Mouse (Mus musculus) hindbrain, embryonic 11.5 days (tissue): ENCODE measurements around the gene Sox18. TPM values are rescaled to one million over a fixed set of nuclear protein-coding genes. Genes with fewer than 3 reads are reported as not detected.

Experiments
- ATAC-seq: fragments of 200-750 bp; cut with Nextera tagmentation; 2 replicates; pipeline ENCODE4 v1.8.0; 2017; ENCODE audit warnings: mild to moderate bottlenecking, moderate TSS enrichment, moderate library complexity; ENCODE audit not compliant: low FRiP score
- DNase-seq: peaks from one replicate; pipeline ENCODE4 v3.0.0-alpha.2; 2015; ENCODE audit warnings: low spot score
- H3K27ac ChIP-seq: fragments of 300-500 bp; sonication (generic); 2 replicates; pipeline ENCODE4 v1.5.1; 2014; ENCODE audit warnings: mild to moderate bottlenecking, low read depth, low read length
- H3K27me3 ChIP-seq: fragments of 300-500 bp; sonication (generic); 2 replicates; pipeline ENCODE4 v1.6.1; 2014; ENCODE audit warnings: mild to moderate bottlenecking, low read length, moderate library complexity, mixed read lengths; ENCODE audit not compliant: control insufficient read depth, insufficient read depth
- H3K36me3 ChIP-seq: fragments of 300-500 bp; sonication (generic); 2 replicates; pipeline ENCODE4 v1.6.1; 2014; ENCODE audit warnings: mild to moderate bottlenecking, low read length, moderate library complexity, mixed read lengths; ENCODE audit not compliant: control insufficient read depth, insufficient read depth
- H3K4me1 ChIP-seq: fragments of 300-500 bp; sonication (generic); replicated peaks from 2 replicates; pipeline ENCODE4 v1.6.1; 2014; ENCODE audit warnings: low read length, mixed read lengths; ENCODE audit not compliant: control insufficient read depth, insufficient read depth
- H3K4me2 ChIP-seq: fragments of 300-500 bp; sonication (generic); replicated peaks from 2 replicates; pipeline ENCODE4 v1.6.1; 2014; ENCODE audit warnings: mild to moderate bottlenecking, low read depth, low read length
- H3K4me3 ChIP-seq: fragments of 300-500 bp; sonication (generic); 2 replicates; pipeline ENCODE4 v1.5.1; 2014; ENCODE audit warnings: low read depth, low read length
- H3K9ac ChIP-seq: fragments of 300-500 bp; sonication (generic); 2 replicates; pipeline ENCODE4 v1.6.1; 2014; ENCODE audit warnings: low read depth, low read length
- H3K9me3 ChIP-seq: fragments of 300-500 bp; sonication (generic); 2 replicates; pipeline ENCODE4 v1.6.1; 2016; ENCODE audit warnings: low read length; ENCODE audit not compliant: control insufficient read depth
- WGBS: fragments of 180-500 bp; shearing (Covaris S2); extraction: QIAGEN DNeasy Blood & Tissue Kit; methylation state at CpG from one replicate; pipeline ENCODE4 v1.1.7; 2014; 5-methylcytosine and 5-hydroxymethylcytosine counted together
- polyA plus RNA-seq: library from polyadenylated mRNA; unstranded; fragments of >200 nt; fragmentation: Nextera tagmentation; extraction: Ambion mirVana; gene quantifications from 2 replicates; pipeline ENCODE4 v1.2.1, GENCODE M21; 2014

Sox18 gene
- polyA plus RNA-seq, 1 experiment from 2014 or later, result 17.0 TPM

GRCm38 (mm10) chr2:181677096-181677754, 5.8 kb upstream of the Sox18 start:
- no peaks in the 10 kb centered on the region for H3K9me3 ChIP-seq
- H3K27ac ChIP-seq, result no peak overlapping the region
- peaks cover 7% of the 10 kb centered on the region for H3K4me1 ChIP-seq
- no peak overlapping the region for H3K4me2 ChIP-seq
- DNase-seq (no peak), ATAC-seq (no peak)
- H3K36me3 ChIP-seq, result no peaks in the 10 kb centered on the region
- H3K27me3 ChIP-seq, result peaks cover 6% of the 10 kb centered on the region
- H3K9ac ChIP-seq, result no peak overlapping the region
- 58% methylated on average over 4 of the region's 5 CpGs for WGBS
- H3K4me3 ChIP-seq, result no peak overlapping the region

- peak; percentile 63 for DNase-seq
- no peak for ATAC-seq
- 33% methylated on average over 2 of the region's 2 CpGs for WGBS
These were observed 5.0 kb upstream of the Sox18 start for GRCm38 (mm10) chr2:181676424-181676823.

GRCm38 (mm10) chr2:181675454-181675853, 4.0 kb upstream of the Sox18 start:
- Histone ChIP-seq H3K9me3 (no peaks in the 10 kb centered on the region), H3K36me3 (no peaks in the 10 kb centered on the region), H3K9ac (peak overlapping the region; percentile 44), H3K27me3 (peaks cover 24% of the 10 kb centered on the region), H3K4me1 (peaks cover 9% of the 10 kb centered on the region; the same call in 1 of the 2 replicates), H3K4me2 (peak overlapping the region; percentile 17; the same call in 1 of the 2 replicates), H3K27ac (no peak overlapping the region; the same call in 1 of the 2 replicates), H3K4me3 (no peak overlapping the region)
- DNase-seq (peak; percentile 67), ATAC-seq (0 out of 2 replicates have a peak, but pooled peaks have one; percentile 22)
- 4% methylated on average over 14 of the region's 14 CpGs for WGBS

More at GRCm38 (mm10) chr2:181676424-181676823, 5.0 kb upstream of the Sox18 start:
- H3K9ac ChIP-seq, result no peak overlapping the region
- peaks cover 14% of the 10 kb centered on the region for H3K27me3 ChIP-seq
- no peak overlapping the region; the same call in 1 of the 2 replicates for H3K27ac ChIP-seq
- H3K4me1 ChIP-seq, result peaks cover 8% of the 10 kb centered on the region
- no peaks in the 10 kb centered on the region for H3K9me3 ChIP-seq
- H3K4me2 ChIP-seq, result no peak overlapping the region
- no peak overlapping the region for H3K4me3 ChIP-seq
- no peaks in the 10 kb centered on the region for H3K36me3 ChIP-seq

- ATAC-seq (no peak), DNase-seq (no peak)
- peaks cover 29% of the 10 kb centered on the region for H3K27me3 ChIP-seq
- H3K4me3 ChIP-seq, result no peak overlapping the region
- WGBS, result 82% methylated on average over 4 of the region's 4 CpGs
- no peak overlapping the region for H3K27ac ChIP-seq
- no peak overlapping the region for H3K4me2 ChIP-seq
- no peaks in the 10 kb centered on the region for H3K36me3 ChIP-seq
- H3K4me1 ChIP-seq, result peaks cover 9% of the 10 kb centered on the region; the same call in 1 of the 2 replicates
- no peak overlapping the region for H3K9ac ChIP-seq
- H3K9me3 ChIP-seq, result no peaks in the 10 kb centered on the region
These were observed 3.5 kb upstream of the Sox18 start for GRCm38 (mm10) chr2:181674934-181675333.

- no peaks in the 10 kb centered on the region for H3K9me3 ChIP-seq
- H3K4me3 ChIP-seq, result no peak overlapping the region
- 43% methylated on average over 1 of the region's 1 CpGs for WGBS
- H3K4me2 ChIP-seq, result no peak overlapping the region
- H3K36me3 ChIP-seq, result no peaks in the 10 kb centered on the region
- no peak overlapping the region for H3K27ac ChIP-seq
- peaks cover 42% of the 10 kb centered on the region for H3K27me3 ChIP-seq
- no peak overlapping the region for H3K9ac ChIP-seq
- H3K4me1 ChIP-seq, result peaks cover 9% of the 10 kb centered on the region; the same call in 1 of the 2 replicates
- 0 out of 2 replicates have a peak, but pooled peaks have one; percentile 12 for ATAC-seq
- peak; percentile 44 for DNase-seq
These were observed 2.1 kb upstream of the Sox18 start for GRCm38 (mm10) chr2:181673501-181673900.

GRCm38 (mm10) chr2:181671984-181672383, 544 bp upstream of the Sox18 start:
- H3K27ac ChIP-seq, result no peak overlapping the region
- peaks cover 9% of the 10 kb centered on the region; the same call in 1 of the 2 replicates for H3K4me1 ChIP-seq
- no peak for DNase-seq
- H3K4me2 ChIP-seq, result peak overlapping the region; percentile 62; the same call in 1 of the 2 replicates
- no peak for ATAC-seq
- H3K27me3 ChIP-seq, result peaks cover 43% of the 10 kb centered on the region
- 26% methylated on average over 7 of the region's 7 CpGs for WGBS
- no peaks in the 10 kb centered on the region for H3K9me3 ChIP-seq
- no peak overlapping the region for H3K9ac ChIP-seq
- H3K36me3 ChIP-seq, result no peaks in the 10 kb centered on the region
- no peak overlapping the region for H3K4me3 ChIP-seq

GRCm38 (mm10) chr2:181670913-181671311, 528 bp downstream of the Sox18 start:
- Histone ChIP-seq H3K27me3 (peaks cover 43% of the 10 kb centered on the region), H3K9ac (peak overlapping the region; percentile 8; the same call in 1 of the 2 replicates), H3K9me3 (no peaks in the 10 kb centered on the region), H3K4me1 (peaks cover 9% of the 10 kb centered on the region; the same call in 1 of the 2 replicates), H3K4me2 (peak overlapping the region; percentile 62), H3K27ac (no peak overlapping the region), H3K4me3 (peak overlapping the region; percentile 34), H3K36me3 (no peaks in the 10 kb centered on the region)
- 2% methylated on average over 41 of the region's 41 CpGs for WGBS
- no peak for ATAC-seq
- DNase-seq, result peak; percentile 58

GRCm38 (mm10) chr2:181670285-181670912, 1.0 kb downstream of the Sox18 start:
- Histone ChIP-seq H3K9ac (no peak overlapping the region), H3K9me3 (no peaks in the 10 kb centered on the region), H3K27ac (no peak overlapping the region), H3K4me1 (peaks cover 9% of the 10 kb centered on the region; the same call in 1 of the 2 replicates), H3K27me3 (peaks cover 43% of the 10 kb centered on the region), H3K36me3 (no peaks in the 10 kb centered on the region), H3K4me3 (peak overlapping the region; percentile 34), H3K4me2 (peak overlapping the region; percentile 62)
- WGBS, result 3% methylated on average over 53 of the region's 56 CpGs
- DNase-seq (peak; percentile 31), ATAC-seq (no peak)
